Mouse (Mus musculus): ENCODE data around the gene Ccnb1. TPM values are rescaled to one million over a fixed set of nuclear protein-coding genes. Genes with fewer than 3 reads are reported as not detected.

Gene Ccnb1
- 239 and 248 TPM in 2 replicates for polyA plus RNA-seq (2014; fragmentation: Nextera tagmentation; extraction: Ambion mirVana)

DNA sequence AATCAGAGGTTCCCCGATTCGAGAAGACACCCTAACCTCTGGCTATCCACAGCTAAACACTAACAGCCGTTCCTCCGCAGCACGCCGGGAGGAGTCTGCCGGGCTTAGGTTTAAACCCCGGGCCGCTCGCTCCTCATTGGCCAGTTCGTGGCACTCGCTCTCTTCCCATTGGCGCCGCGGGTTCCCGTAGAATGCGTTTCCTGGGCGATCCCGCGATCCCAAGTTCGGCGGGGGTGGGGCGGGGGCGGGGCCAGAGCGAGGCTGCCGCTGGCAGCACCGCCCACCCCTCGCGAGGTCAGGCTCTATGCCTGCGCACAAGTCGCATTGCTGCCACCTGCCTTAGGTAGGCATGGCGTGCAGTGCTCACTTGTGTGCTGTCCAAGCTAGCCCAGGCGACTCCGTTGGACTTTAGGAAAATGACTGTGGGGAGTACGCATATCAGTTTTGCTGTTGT lies at the start of gene Ccnb1:
Gene Ccnb1 (minus strand): TSS at position 157 of the 454 bp plus-strand sequence.
- Histone ChIP-seq H3K9ac (ENCODE audit: low read depth, low read length) (peak within 1 kb of the TSS; percentile 83), H3K27ac (ENCODE audit: low read depth, low read length) (peak within 1 kb of the TSS; percentile 60), H3K4me2 (peak within 1 kb of the TSS; percentile 67), H3K36me3 (ENCODE audit: control insufficient read depth, insufficient read depth, low read length) (peaks cover 6% of the 10 kb centered on the region), H3K4me3 (ENCODE audit: low read depth, low read length) (peak within 1 kb of the TSS; percentile 68), H3K4me1 (ENCODE audit: control insufficient read depth, insufficient read depth, low read length) (peaks cover 18% of the 10 kb centered on the region), H3K27me3 (ENCODE audit: control insufficient read depth, insufficient read depth, low read length) (no peaks in the 10 kb centered on the region), H3K9me3 (replicated peaks; ENCODE audit: control insufficient read depth, low read length) (no peaks in the 10 kb centered on the region)
- WGBS (ENCODE audit: insufficient replicate concordance), result under 1% methylated on average over 35 of the region's 35 CpGs
- ATAC-seq (replicated peaks; ENCODE audit: insufficient number of reproducible peaks, low FRiP score, low TSS enrichment), result peak; percentile 98

DNA sequence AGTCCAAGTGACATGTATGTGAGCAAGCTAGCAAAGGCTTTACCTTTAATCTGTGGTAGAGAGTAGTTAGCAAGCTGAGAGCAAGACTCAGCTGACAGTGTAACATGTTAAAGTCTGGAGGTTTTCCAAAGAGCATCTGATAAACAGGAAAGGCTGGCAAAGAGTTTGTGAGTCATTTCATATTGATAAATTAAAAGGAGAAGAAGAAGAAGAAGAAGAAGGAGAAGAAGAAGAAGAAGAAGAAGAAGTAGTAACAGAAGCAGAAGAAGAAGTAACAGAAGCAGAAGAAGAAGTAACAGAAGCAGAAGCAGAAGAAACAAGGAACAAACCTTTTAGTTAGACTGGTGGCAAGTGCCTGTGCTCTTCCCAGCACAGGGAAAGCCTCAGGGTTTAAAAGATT lies 48.4 kb upstream of the Ccnb1 start:
- Histone ChIP-seq H3K4me3 (ENCODE audit: low read depth, low read length) (no peak overlapping the region), H3K4me1 (ENCODE audit: control insufficient read depth, insufficient read depth, low read length) (peaks cover 10% of the 10 kb centered on the region), H3K36me3 (ENCODE audit: control insufficient read depth, insufficient read depth, low read length) (no peaks in the 10 kb centered on the region), H3K27me3 (ENCODE audit: control insufficient read depth, insufficient read depth, low read length) (no peaks in the 10 kb centered on the region), H3K9ac (ENCODE audit: low read depth, low read length) (no peak overlapping the region), H3K27ac (ENCODE audit: low read depth, low read length) (no peak overlapping the region), H3K9me3 (replicated peaks; ENCODE audit: control insufficient read depth, low read length) (no peaks in the 10 kb centered on the region), H3K4me2 (no peak overlapping the region)
- no peak for ATAC-seq (replicated peaks; ENCODE audit: insufficient number of reproducible peaks, low FRiP score, low TSS enrichment)

DNA sequence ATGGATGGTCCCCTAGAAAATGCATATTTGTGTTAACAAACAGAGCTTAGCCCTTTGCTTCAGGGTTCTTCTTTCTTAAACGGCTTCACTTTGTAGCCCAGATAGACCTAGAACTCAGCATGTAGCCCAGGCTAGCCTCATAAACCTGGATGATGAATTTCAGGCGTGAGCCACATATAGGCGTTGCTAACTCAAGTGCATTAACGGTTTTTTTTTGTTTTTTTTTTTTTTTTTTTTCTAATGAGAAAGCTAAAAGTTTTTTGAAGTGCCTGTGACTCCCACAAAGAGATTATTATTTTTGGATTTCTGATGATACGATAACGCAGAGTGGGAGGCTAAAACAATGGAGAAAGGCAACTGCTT lies 47.3 kb upstream of the Ccnb1 start:
- Histone ChIP-seq H3K36me3 (ENCODE audit: control insufficient read depth, insufficient read depth, low read length) (no peaks in the 10 kb centered on the region), H3K4me3 (ENCODE audit: low read depth, low read length) (peak overlapping the region; percentile 88; the same call in 1 of the 2 replicates), H3K9me3 (replicated peaks; ENCODE audit: control insufficient read depth, low read length) (no peaks in the 10 kb centered on the region), H3K4me1 (ENCODE audit: control insufficient read depth, insufficient read depth, low read length) (peaks cover 10% of the 10 kb centered on the region), H3K9ac (ENCODE audit: low read depth, low read length) (no peak overlapping the region), H3K27ac (ENCODE audit: low read depth, low read length) (no peak overlapping the region), H3K4me2 (peak overlapping the region; percentile 89), H3K27me3 (ENCODE audit: control insufficient read depth, insufficient read depth, low read length) (no peaks in the 10 kb centered on the region)
- 52% methylated on average over 6 of the region's 6 CpGs for WGBS (ENCODE audit: insufficient replicate concordance)
- no peak for ATAC-seq (replicated peaks; ENCODE audit: insufficient number of reproducible peaks, low FRiP score, low TSS enrichment)

DNA sequence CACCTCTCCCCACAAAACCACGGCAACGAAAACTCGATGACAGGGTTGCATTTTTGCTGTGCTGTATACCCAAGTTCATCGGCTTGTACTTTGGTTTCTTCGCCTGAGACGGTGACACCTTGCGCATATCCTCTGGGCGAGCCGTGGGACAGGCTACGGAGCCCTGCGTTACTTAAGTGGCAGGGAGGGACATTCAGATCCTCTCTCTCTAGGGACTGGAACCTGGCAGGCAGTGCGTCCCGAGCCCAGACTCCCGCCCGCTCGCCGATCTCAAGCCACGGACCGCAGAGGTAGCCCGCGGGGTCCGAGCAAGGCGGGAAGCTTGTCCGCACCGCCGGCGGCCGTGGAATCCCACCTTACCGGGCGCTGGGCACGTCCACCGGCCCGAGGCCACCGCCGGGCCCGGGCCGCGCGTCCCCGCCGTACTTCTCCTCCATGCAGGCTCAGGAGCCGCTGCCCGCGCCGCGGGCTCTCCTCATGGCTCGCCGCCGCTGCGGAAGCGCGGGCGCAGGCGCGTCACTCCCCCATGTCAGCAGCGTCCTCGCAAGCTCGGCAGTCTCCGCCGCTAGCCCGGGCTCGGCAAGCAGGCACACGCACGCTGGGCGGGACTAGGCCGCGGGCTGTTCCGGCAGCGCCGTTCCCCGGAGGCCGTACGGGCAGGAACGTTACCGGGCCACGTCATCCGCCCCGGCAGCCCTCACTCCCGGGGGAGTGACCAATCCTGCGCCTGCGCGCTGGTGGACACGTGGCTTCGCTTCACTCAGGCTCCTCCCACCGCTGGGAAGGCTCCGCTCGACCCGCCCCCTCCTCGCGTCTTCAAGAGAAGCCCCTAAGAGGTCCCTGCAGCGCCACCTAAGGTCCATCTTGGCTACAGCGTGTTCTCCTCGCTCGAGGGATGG lies 46.6 kb upstream of the Ccnb1 start, which contains the start of gene Slc30a5:
Gene Slc30a5 (minus strand): TSS at position 687 of the 899 bp plus-strand sequence.
- ATAC-seq (replicated peaks; ENCODE audit: insufficient number of reproducible peaks, low FRiP score, low TSS enrichment), result peak; percentile 97
- H3K27me3 ChIP-seq (ENCODE audit: control insufficient read depth, insufficient read depth, low read length), result no peaks in the 10 kb centered on the region
- under 1% methylated on average over 94 of the region's 94 CpGs for WGBS (ENCODE audit: insufficient replicate concordance)
- H3K9ac ChIP-seq (ENCODE audit: low read depth, low read length), result peak within 1 kb of the TSS; percentile 98
- H3K36me3 ChIP-seq (ENCODE audit: control insufficient read depth, insufficient read depth, low read length), result no peaks in the 10 kb centered on the region; the same call in 1 of the 2 replicates
- no peaks in the 10 kb centered on the region for H3K9me3 ChIP-seq (replicated peaks; ENCODE audit: control insufficient read depth, low read length)
- peak within 1 kb of the TSS; percentile 89 for H3K4me2 ChIP-seq
- H3K4me3 ChIP-seq (ENCODE audit: low read depth, low read length), result peak within 1 kb of the TSS; percentile 88
- peaks cover 10% of the 10 kb centered on the region for H3K4me1 ChIP-seq (ENCODE audit: control insufficient read depth, insufficient read depth, low read length)
- peak within 1 kb of the TSS; percentile 94 for H3K27ac ChIP-seq (ENCODE audit: low read depth, low read length)

DNA sequence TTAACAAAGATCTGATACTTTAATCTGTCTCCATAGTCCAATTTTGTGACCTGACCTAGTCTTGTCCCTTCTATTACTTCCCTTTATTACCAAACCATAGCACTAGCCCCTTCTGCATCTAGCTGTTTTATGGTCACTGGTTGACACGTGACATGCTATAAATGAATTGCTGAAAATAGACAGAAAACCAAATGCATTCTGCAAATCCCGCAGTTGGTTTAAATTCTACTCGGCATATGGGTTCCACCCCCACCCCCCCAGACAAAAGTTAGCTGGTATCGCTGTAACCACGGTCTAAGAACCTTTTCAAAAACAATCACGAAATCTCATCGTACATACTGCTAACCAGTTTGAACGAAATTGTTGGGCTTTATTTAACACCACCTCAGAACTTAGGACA lies 45.8 kb upstream of the Ccnb1 start:
- WGBS (ENCODE audit: insufficient replicate concordance), result 7% methylated on average over 8 of the region's 8 CpGs
- Histone ChIP-seq H3K36me3 (ENCODE audit: control insufficient read depth, insufficient read depth, low read length) (no peaks in the 10 kb centered on the region; the same call in 1 of the 2 replicates), H3K4me1 (ENCODE audit: control insufficient read depth, insufficient read depth, low read length) (peaks cover 10% of the 10 kb centered on the region), H3K4me3 (ENCODE audit: low read depth, low read length) (peak overlapping the region; percentile 88), H3K27me3 (ENCODE audit: control insufficient read depth, insufficient read depth, low read length) (no peaks in the 10 kb centered on the region), H3K4me2 (peak overlapping the region; percentile 89), H3K9me3 (replicated peaks; ENCODE audit: control insufficient read depth, low read length) (no peaks in the 10 kb centered on the region), H3K27ac (ENCODE audit: low read depth, low read length) (peak overlapping the region; percentile 94; the same call in 1 of the 2 replicates), H3K9ac (ENCODE audit: low read depth, low read length) (peak overlapping the region; percentile 98)
- no peak for ATAC-seq (replicated peaks; ENCODE audit: insufficient number of reproducible peaks, low FRiP score, low TSS enrichment)

DNA sequence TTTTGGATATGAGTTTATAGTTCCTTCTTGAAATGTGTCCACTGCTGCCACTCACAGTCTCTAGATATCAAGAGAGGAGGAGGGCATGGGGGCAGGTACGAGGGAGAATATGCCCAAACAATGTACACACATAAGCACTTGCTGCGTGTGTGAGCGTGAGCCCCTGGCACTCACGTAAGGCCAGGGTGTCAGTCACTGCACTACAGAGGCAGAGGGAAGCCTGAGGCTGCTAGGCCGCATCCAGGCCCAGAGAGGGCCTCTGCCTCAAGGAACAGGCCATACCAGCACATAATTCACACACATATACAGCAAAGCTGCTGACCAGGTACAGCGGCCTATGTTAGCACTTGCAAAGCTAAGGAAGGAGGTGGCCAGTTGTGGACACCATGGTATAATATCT lies 44.8 kb upstream of the Ccnb1 start:
- Histone ChIP-seq H3K4me2 (peak overlapping the region; percentile 89), H3K27me3 (ENCODE audit: control insufficient read depth, insufficient read depth, low read length) (no peaks in the 10 kb centered on the region), H3K9ac (ENCODE audit: low read depth, low read length) (no peak overlapping the region), H3K4me3 (ENCODE audit: low read depth, low read length) (no peak overlapping the region), H3K4me1 (ENCODE audit: control insufficient read depth, insufficient read depth, low read length) (peaks cover 10% of the 10 kb centered on the region), H3K27ac (ENCODE audit: low read depth, low read length) (no peak overlapping the region), H3K36me3 (ENCODE audit: control insufficient read depth, insufficient read depth, low read length) (peaks cover 2% of the 10 kb centered on the region; the same call in 1 of the 2 replicates), H3K9me3 (replicated peaks; ENCODE audit: control insufficient read depth, low read length) (no peaks in the 10 kb centered on the region)
- 86% methylated on average over 6 of the region's 6 CpGs for WGBS (ENCODE audit: insufficient replicate concordance)
- ATAC-seq (replicated peaks; ENCODE audit: insufficient number of reproducible peaks, low FRiP score, low TSS enrichment), result no peak

DNA sequence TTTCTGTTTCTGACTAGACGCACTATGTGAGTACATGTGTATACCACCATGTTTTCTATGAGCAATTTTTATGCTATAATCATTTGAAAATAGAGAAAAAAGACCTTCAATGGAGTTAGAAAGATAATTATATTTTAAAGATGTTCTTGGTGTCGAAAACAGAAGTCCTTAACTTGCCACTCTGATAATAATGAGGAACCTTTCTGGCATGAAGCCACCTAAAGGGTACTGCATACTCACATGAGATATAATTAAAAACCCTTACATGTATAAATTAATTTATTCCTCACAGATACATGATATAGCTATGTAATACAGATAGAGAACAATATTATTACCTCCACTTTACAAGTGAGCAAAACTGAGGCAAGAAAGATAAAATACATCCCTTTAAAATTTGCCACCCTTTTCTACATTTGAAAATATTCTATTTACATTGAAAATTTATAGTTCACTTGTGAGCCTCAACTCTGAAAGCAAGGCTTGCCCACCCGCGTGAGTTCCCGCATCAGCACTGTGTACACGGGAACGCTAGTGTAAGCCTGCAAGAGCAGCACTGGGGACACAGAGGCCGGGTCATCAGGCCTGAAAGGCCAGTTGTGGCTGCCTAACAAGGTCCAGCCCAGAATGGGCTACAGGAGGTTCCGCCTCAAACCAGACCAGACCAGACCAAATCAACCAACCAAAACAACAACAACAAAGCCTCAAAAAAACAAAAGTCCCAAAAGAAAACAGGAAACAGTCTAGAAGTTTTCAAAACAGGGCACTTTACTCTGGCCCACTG lies 39.4 kb upstream of the Ccnb1 start:
- 93% methylated on average over 9 of the region's 9 CpGs for WGBS (ENCODE audit: insufficient replicate concordance)
- H3K4me2 ChIP-seq, result no peak overlapping the region
- H3K9me3 ChIP-seq (replicated peaks; ENCODE audit: control insufficient read depth, low read length), result no peaks in the 10 kb centered on the region
- ATAC-seq (replicated peaks; ENCODE audit: insufficient number of reproducible peaks, low FRiP score, low TSS enrichment), result no peak
- peaks cover 21% of the 10 kb centered on the region for H3K36me3 ChIP-seq (ENCODE audit: control insufficient read depth, insufficient read depth, low read length)
- H3K9ac ChIP-seq (ENCODE audit: low read depth, low read length), result no peak overlapping the region
- no peaks in the 10 kb centered on the region; the same call in 1 of the 2 replicates for H3K4me1 ChIP-seq (ENCODE audit: control insufficient read depth, insufficient read depth, low read length)
- H3K27me3 ChIP-seq (ENCODE audit: control insufficient read depth, insufficient read depth, low read length), result no peaks in the 10 kb centered on the region
- H3K27ac ChIP-seq (ENCODE audit: low read depth, low read length), result no peak overlapping the region
- H3K4me3 ChIP-seq (ENCODE audit: low read depth, low read length), result no peak overlapping the region

DNA sequence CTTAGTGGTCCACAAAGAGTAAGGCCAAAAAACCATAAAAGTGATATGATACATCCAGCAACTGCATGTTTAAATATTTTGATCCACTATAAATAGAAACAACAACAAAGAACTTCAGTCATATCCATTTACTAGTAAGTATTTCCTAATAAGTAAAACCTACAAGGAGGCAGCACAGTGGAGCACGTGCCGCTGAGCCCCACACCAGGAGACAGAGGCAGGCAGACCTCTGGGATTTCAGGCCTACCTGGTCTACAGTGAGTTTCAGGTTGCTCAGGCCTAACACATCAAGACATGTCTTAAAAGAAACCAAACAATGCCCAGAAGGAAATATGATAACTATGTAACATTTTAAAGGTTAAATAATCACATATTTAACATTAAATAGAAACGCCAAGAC lies 38.5 kb upstream of the Ccnb1 start:
- Histone ChIP-seq H3K27ac (ENCODE audit: low read depth, low read length) (no peak overlapping the region), H3K27me3 (ENCODE audit: control insufficient read depth, insufficient read depth, low read length) (no peaks in the 10 kb centered on the region), H3K4me2 (no peak overlapping the region), H3K9me3 (replicated peaks; ENCODE audit: control insufficient read depth, low read length) (no peaks in the 10 kb centered on the region), H3K9ac (ENCODE audit: low read depth, low read length) (no peak overlapping the region), H3K4me1 (ENCODE audit: control insufficient read depth, insufficient read depth, low read length) (no peaks in the 10 kb centered on the region), H3K4me3 (ENCODE audit: low read depth, low read length) (no peak overlapping the region), H3K36me3 (ENCODE audit: control insufficient read depth, insufficient read depth, low read length) (peaks cover 25% of the 10 kb centered on the region)
- WGBS (ENCODE audit: insufficient replicate concordance), result 92% methylated on average over 3 of the region's 3 CpGs
- ATAC-seq (replicated peaks; ENCODE audit: insufficient number of reproducible peaks, low FRiP score, low TSS enrichment), result no peak
